Mouse (Mus musculus): Measurements from ENCODE around the gene Gm4353. TPM values are rescaled to one million over a fixed set of nuclear protein-coding genes. Genes with fewer than 3 reads are reported as not detected.

The Gm4353 gene
- polyA plus RNA-seq, 1 experiment from 2014 or later = 1.1 TPM

- Histone ChIP-seq H3K9me3 (ENCODE audit: low read depth, low read length) (no peaks in the 10 kb centered on the region), H3K4me2 (no peak overlapping the region), H3K27ac (ENCODE audit: low read depth) (no peak overlapping the region), H3K36me3 (ENCODE audit: insufficient read depth) (no peaks in the 10 kb centered on the region), H3K27me3 (ENCODE audit: insufficient read depth, low read length) (peaks cover 42% of the 10 kb centered on the region), H3K9ac (no peak overlapping the region), H3K4me1 (ENCODE audit: insufficient read depth) (0 out of 2 replicates have a peak, but pooled peaks cover 7% of the 10 kb centered on the region), H3K4me3 (ENCODE audit: low read depth, low read length) (no peak overlapping the region)
- TF ChIP-seq CTCF (IDR thresholded peaks at IDR 0.05; ENCODE audit: low read depth) = no peak
- WGBS = 62% methylated on average over 4 of the region's 4 CpGs
- no peak for DNase-seq
- no peak for ATAC-seq (ENCODE audit: insufficient read depth)
These were observed 48.9 kb downstream of the Gm4353 start for GRCm38 (mm10) chr7:116035504-116035903.

DNA sequence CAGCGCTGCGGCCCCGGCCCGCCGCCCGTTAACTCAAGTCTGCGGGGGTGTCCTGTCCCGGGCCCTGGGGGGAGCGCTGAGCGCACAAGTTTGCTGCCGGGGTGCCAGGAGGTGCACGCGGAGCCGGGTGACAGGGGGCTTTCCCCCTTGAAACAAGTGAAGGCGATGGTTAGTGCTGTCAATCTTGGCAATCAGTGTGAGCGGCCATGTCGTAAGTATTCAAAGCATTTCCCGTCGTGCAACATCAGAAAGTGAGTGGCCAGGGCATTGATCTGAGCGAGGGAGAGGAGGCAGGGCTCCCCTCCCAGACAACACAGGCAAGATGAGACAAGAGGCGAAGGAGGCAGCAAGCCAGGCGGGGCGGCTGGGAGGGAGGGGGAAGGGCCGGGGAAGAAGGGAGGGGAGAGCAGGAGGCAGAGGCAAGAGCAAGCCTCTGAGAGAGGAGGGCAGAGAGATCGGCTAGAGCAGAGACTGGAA, 50.1 kb downstream of the Gm4353 start:
- Histone ChIP-seq H3K4me3 (ENCODE audit: low read depth, low read length) (peak overlapping the region; percentile 56), H3K27me3 (ENCODE audit: insufficient read depth, low read length) (peaks cover 36% of the 10 kb centered on the region), H3K27ac (ENCODE audit: low read depth) (peak overlapping the region; percentile 86), H3K9me3 (ENCODE audit: low read depth, low read length) (no peaks in the 10 kb centered on the region), H3K4me2 (peak overlapping the region; percentile 98), H3K36me3 (ENCODE audit: insufficient read depth) (no peaks in the 10 kb centered on the region), H3K9ac (peak overlapping the region; percentile 59), H3K4me1 (ENCODE audit: insufficient read depth) (0 out of 2 replicates have a peak, but pooled peaks cover 7% of the 10 kb centered on the region)
- TF ChIP-seq CTCF (IDR thresholded peaks at IDR 0.05; ENCODE audit: low read depth) = no peak
- WGBS = under 1% methylated on average over 25 of the region's 25 CpGs
- ATAC-seq (ENCODE audit: insufficient read depth) (peak; percentile 45), DNase-seq (peak; percentile 74)

- H3K36me3 ChIP-seq (ENCODE audit: insufficient read depth) = no peaks in the 10 kb centered on the region
- WGBS = 0% methylated on average over 54 of the region's 54 CpGs
- H3K27me3 ChIP-seq (ENCODE audit: insufficient read depth, low read length) = peaks cover 30% of the 10 kb centered on the region
- peak overlapping the region; percentile 59 for H3K9ac ChIP-seq
- DNase-seq (peak; percentile 68), ATAC-seq (ENCODE audit: insufficient read depth) (peak; percentile 45)
- peak overlapping the region; percentile 86 for H3K27ac ChIP-seq (ENCODE audit: low read depth)
- no peak; the same call in 1 of the 2 replicates for TF ChIP-seq CTCF (IDR thresholded peaks at IDR 0.05; ENCODE audit: low read depth)
- H3K4me2 ChIP-seq = peak overlapping the region; percentile 98
- peak overlapping the region; percentile 56 for H3K4me3 ChIP-seq (ENCODE audit: low read depth, low read length)
- no peaks in the 10 kb centered on the region for H3K9me3 ChIP-seq (ENCODE audit: low read depth, low read length)
- H3K4me1 ChIP-seq (ENCODE audit: insufficient read depth) = 0 out of 2 replicates have a peak, but pooled peaks cover 7% of the 10 kb centered on the region
These were observed 50.8 kb downstream of the Gm4353 start for GRCm38 (mm10) chr7:116033371-116034241.

Other genes with a start within 250 kb of the Gm4353 start
- gene Sox6, start 45.8 kb downstream of the Gm4353 start, polyA plus RNA-seq (2014; fragmentation: Nextera tagmentation; extraction: Ambion mirVana) = 19.1 and 22.0 TPM in 2 replicates
- gene 1110004F10Rik, start 45.2 kb downstream of the Gm4353 start, polyA plus RNA-seq (2014; fragmentation: Nextera tagmentation; extraction: Ambion mirVana) = 275 and 286 TPM in 2 replicates
- 9.5 and 10.3 TPM in 2 replicates for gene Plekha7, start 223.7 kb upstream of the Gm4353 start, polyA plus RNA-seq (2014; fragmentation: Nextera tagmentation; extraction: Ambion mirVana)
- gene Rps13, start 249.6 kb upstream of the Gm4353 start, polyA plus RNA-seq (2014; fragmentation: Nextera tagmentation; extraction: Ambion mirVana) = 953 and 964 TPM in 2 replicates

All from lung, embryonic 14.5 days (tissue).